Mouse (Mus musculus) layer of hippocampus, adult 8-10 months (tissue): ENCODE measurements around the gene Aatf. TPM values are rescaled to one million over a fixed set of nuclear protein-coding genes. Genes with fewer than 3 reads are reported as not detected.

Experiments
- DNase-seq, 2 experiments: peaks; one replicate each; pipeline ENCODE4 v3.0.0; 2022; ENCODE audit warnings: low spot score in 2 of 2
- total RNA-seq, 4 experiments: library from RNA; stranded (reverse); gene quantifications; 2 replicates each; pipeline ENCODE4 v1.2.4; 2022

The Aatf gene
- 10 to 100 TPM; 20.1 to 24.8 (median 21.7) TPM for total RNA-seq

- peak; percentile 90 to 95 for DNase-seq
Measured at GRCm38 (mm10) chr11:84513171-84514116, at the start of gene Aatf. Gene Aatf (minus strand): TSS chr11:84513522.

DNA sequence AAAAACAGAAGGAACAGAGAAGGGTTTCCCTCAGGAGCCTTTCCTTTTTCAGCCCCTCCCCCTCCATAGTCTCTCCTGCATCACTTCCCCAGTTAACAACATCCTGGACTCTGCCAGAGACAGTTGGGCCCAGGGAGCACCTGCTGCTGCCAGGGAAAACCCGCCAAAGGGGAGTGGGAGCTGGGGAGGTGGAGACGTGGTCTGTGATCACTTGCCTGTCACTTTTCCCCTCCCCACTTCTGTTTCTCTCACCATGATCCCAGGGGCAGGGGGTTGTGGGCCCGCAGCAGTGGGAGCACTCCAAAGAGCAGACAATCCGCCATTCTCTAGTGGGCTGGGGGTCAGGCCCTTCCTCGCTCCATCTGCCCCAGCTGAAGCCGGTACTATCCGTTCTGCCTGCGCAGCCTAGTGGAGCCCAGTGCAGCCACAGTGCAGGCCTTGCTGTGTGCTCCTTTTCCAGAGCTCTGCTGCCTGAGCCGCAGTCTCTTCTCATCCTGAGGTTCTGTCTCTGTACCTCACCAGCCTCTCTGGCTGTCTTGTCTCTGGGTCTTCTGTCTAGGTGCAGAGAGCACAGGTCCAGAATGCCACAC, 49.5 kb upstream of the Aatf start:
- DNase-seq, result no peak

- no peak for DNase-seq
Measured at GRCm38 (mm10) chr11:84561546-84561945, 48.2 kb upstream of the Aatf start.

GRCm38 (mm10) chr11:84553821-84554450, 40.6 kb upstream of the Aatf start:
- DNase-seq, result no peak

- DNase-seq, result no peak
Measured at GRCm38 (mm10) chr11:84551296-84551695, 38.0 kb upstream of the Aatf start.

- DNase-seq, result no peak
Measured at GRCm38 (mm10) chr11:84549258-84549791, 36.0 kb upstream of the Aatf start.

GRCm38 (mm10) chr11:84548293-84548692, 35.0 kb upstream of the Aatf start:
- DNase-seq, result no peak

DNA sequence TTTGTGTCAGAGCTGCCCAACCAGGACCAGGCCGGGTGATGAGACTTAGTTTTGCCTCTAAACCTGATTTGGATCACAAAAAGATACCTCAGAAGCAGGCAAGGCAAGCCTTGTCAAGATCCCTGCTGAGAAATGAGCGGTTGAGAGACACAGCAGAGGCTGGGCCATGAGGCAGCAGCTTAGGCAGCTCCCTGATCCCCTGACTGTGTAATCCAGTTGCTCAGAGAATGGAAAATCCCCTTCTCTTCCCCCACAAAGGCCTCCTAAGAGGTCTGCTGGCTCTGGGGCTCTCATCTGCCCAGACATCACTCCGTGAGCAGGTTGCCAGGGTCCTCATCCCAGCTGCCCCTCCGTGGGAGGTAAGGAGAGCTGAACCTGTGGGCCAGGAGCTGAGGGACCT, 26.7 kb upstream of the Aatf start:
- no peak for DNase-seq

GRCm38 (mm10) chr11:84529797-84530703, 16.7 kb upstream of the Aatf start:
- DNase-seq, result no peak

DNA sequence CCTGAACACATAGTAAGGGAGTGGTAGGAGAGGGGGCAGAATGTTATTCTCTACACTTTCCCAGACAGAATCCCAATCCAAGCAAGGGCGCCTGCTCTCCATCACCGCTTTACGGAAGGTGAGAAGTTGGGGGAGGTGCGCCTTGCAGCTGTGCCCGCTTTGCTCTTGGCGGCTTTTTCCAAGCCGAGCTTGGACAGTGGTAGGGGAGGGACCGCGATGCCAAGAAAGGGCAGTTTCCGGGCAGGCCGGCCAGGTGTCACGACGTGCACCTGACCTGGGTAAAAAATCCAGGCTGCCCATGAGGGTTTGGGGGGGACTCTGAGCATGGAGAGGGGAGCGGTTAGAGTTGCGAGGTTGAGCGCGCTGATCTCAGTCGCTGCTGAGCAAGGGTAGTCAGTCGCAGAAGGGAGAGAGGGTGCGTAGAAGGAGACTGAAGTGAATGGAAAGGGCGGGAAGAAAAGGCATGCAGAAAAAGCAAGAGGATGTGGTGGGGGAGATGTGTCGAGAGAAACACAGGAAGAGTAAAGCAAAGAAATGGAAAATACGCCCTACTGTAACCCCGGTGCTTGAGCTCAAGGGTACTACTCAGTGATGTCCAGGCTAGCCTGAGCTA, 15.9 kb upstream of the Aatf start:
- DNase-seq, result no peak

DNA sequence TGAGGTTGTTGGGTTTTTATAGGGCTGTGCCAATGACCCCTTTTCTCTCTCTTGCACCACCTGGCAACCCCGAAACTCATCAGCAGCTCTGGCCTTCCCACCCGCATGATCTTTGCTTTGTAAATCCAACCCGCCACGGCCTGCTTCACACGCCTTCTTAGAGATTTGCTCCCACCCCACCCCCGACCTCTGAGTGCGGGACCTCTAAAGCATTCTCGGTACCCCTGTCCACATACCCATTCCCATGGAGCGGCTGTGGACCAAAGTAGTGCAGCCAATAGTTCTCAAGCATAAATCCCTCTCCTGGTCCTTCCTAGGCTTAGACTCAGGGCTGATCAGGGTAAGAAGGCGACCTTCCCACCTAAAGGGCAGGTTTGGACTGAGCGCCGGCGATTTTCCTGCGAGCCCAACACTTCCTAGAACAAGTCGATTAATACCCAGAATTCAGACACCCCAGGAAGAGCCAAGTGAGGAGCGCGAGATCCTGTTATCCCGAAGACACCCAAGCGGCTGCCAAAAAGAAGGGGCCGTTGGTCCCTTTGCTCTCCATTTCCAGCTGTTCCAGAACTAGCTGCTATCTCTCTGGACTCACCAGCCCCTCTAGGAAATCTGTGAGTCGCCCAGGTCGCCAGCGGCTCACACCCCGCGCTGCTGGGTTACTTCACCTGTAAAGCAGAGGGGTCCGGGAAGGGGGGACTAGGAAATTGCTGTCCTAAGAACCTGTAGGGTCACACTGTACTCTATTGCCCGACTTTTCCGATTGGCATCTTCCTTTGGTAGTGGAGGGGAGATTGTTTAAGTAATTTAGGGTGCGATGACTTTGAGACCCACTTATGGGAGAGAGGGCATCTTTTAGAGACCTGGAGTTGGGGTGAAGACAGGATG, 13.9 kb upstream of the Aatf start:
- no peak for DNase-seq

DNA sequence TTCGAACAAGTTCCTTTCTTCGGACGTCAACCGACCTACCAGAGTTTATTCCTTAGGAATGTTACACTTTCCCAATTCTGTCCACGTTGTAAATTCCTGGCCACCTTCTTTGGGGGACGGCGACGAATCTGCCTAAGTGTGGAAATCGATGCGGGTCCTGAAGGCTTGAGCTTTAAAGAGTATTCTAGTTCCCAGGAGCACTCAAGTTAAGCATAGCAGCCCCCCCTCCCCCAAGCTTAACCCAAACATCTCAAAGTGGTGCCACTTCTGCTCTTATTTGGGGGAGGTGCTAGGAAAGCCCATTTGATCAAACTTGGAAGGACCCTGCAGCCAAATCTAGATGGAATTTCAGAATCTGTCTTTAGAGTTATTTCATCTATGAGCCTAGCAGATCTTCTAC, 13.1 kb upstream of the Aatf start:
- DNase-seq, result no peak

GRCm38 (mm10) chr11:84525421-84526274, 12.3 kb upstream of the Aatf start, which contains the start of gene Lhx1:
Gene Lhx1 (minus strand): TSS chr11:84525535.
- no peak for DNase-seq

- DNase-seq, result no peak
Measured at GRCm38 (mm10) chr11:84524511-84525270, 11.4 kb upstream of the Aatf start.

- DNase-seq, result no peak
Measured at GRCm38 (mm10) chr11:84523841-84524510, 10.7 kb upstream of the Aatf start.

GRCm38 (mm10) chr11:84523321-84523831, 10.1 kb upstream of the Aatf start:
- DNase-seq, result no peak
